Mouse (Mus musculus): Measurements from ENCODE around the gene Olfr47. TPM values are rescaled to one million over a fixed set of nuclear protein-coding genes. Genes with fewer than 3 reads are reported as not detected.

Gene Olfr47
- not detected for polyA plus RNA-seq (2014; fragmentation: Illumina TruSeq; extraction: RNeasy Lipid Tissue Mini Kit (QIAGEN cat#74804); ENCODE audit: low read depth, low replicate concordance)

GRCm38 (mm10) chr6:43231255-43231654, at the start of gene Olfr47:
Gene Olfr47 (plus strand): TSS chr6:43231529.

DNA sequence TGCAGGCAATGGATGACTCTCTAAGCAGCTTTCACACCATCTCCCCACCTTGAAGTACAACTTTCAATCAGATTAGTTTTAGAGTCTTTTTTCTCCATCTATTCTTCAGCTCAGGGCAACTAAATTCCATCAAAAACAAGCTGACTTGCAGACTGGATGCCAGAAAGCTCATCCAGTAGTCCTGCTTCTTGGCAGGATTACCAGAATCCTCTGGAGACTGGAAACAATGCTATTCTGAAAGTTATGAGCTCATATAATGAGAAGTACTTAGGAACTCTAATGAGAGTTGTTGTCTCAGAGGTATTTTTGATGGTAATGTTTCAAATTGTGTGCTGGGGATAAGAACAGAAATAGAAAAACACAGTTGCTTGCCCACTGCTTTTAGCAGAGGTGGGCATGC, 34.5 kb upstream of the Olfr47 start, which contains the start of gene Olfr435:
Gene Olfr435, plus strand, starts transcription at position 366 of the 400 bp plus-strand sequence.

GRCm38 (mm10) chr6:43212873-43213272, 18.5 kb upstream of the Olfr47 start, which contains the start of gene Olfr434:
Gene Olfr434 (plus strand): TSS chr6:43213021.

GRCm38 (mm10) chr6:43265363-43266041, 34.2 kb downstream of the Olfr47 start, which contains the start of gene Arhgef5:
Gene Arhgef5 (plus strand): TSS chr6:43265582.

Other genes with a start within 250 kb of the Olfr47 start
- not detected for gene Olfr441, start 125.2 kb upstream of the Olfr47 start, polyA plus RNA-seq (2014; fragmentation: Illumina TruSeq; extraction: RNeasy Lipid Tissue Mini Kit (QIAGEN cat#74804); ENCODE audit: low read depth, low replicate concordance)
- gene Olfr237-ps1, start 85.0 kb upstream of the Olfr47 start, polyA plus RNA-seq (2014; fragmentation: Illumina TruSeq; extraction: RNeasy Lipid Tissue Mini Kit (QIAGEN cat#74804); ENCODE audit: low read depth, low replicate concordance): not detected
- gene Olfr437, start 68.2 kb upstream of the Olfr47 start, polyA plus RNA-seq (2014; fragmentation: Illumina TruSeq; extraction: RNeasy Lipid Tissue Mini Kit (QIAGEN cat#74804); ENCODE audit: low read depth, low replicate concordance): not detected
- gene Olfr13, start 59.4 kb upstream of the Olfr47 start, polyA plus RNA-seq (2014; fragmentation: Illumina TruSeq; extraction: RNeasy Lipid Tissue Mini Kit (QIAGEN cat#74804); ENCODE audit: low read depth, low replicate concordance): not detected
- not detected for gene Olfr435, start 34.4 kb upstream of the Olfr47 start, polyA plus RNA-seq (2014; fragmentation: Illumina TruSeq; extraction: RNeasy Lipid Tissue Mini Kit (QIAGEN cat#74804); ENCODE audit: low read depth, low replicate concordance)
- not detected for gene Olfr434, start 18.5 kb upstream of the Olfr47 start, polyA plus RNA-seq (2014; fragmentation: Illumina TruSeq; extraction: RNeasy Lipid Tissue Mini Kit (QIAGEN cat#74804); ENCODE audit: low read depth, low replicate concordance)
- gene Arhgef5, start 34.1 kb downstream of the Olfr47 start, polyA plus RNA-seq (2014; fragmentation: Illumina TruSeq; extraction: RNeasy Lipid Tissue Mini Kit (QIAGEN cat#74804); ENCODE audit: low read depth, low replicate concordance): 11.0 TPM
- not detected for gene Nobox, start 78.0 kb downstream of the Olfr47 start, polyA plus RNA-seq (2014; fragmentation: Illumina TruSeq; extraction: RNeasy Lipid Tissue Mini Kit (QIAGEN cat#74804); ENCODE audit: low read depth, low replicate concordance)

Measured in liver, adult 10 weeks (tissue).